Mouse (Mus musculus): ENCODE data around the gene Zfy2.

Zfy2 gene

DNA sequence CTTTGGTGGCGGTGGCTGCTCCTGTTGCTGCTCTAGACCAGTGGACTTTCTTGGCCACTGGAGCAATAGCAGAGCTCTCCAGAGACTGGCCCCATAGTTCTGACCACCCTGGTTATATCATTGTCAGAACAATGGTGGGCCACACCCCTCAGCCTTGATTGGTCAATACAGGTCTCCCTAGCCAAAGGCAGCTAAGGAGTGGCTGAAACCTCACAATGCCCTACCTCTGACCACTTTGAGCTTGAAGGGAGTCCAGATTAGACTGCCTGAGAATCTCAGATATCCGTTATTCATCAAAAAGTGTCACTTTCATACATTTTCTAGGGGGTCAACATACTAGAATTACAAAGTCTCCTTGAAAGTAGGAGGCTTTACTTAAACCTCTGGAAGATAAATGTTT is at the start of gene Zfy2:
Gene Zfy2 (minus strand): TSS at position 101 of the 400 bp plus-strand sequence.
- no peak for DNase-seq

All from lung, postnatal 10 days (tissue).